Mouse (Mus musculus): ENCODE measurements at regions not wholly inside any gene's neighbourhood (a gene's known extent, or its start where the extent isn't known, plus 50 kb on each side); places are given as distances from the start of the nearest gene placed in this dataset.

- Histone ChIP-seq H3K4me2 (ENCODE audit: low read depth) (no peak overlapping the region), H3K9me3 (ENCODE audit: control insufficient read depth, low read length) (no peaks in the 10 kb centered on the region), H3K36me3 (replicated peaks; ENCODE audit: control insufficient read depth, insufficient read depth, low read depth) (no peaks in the 10 kb centered on the region), H3K9ac (replicated peaks) (no peak overlapping the region), H3K27me3 (ENCODE audit: control insufficient read depth, insufficient read depth, low read length) (no peaks in the 10 kb centered on the region), H3K4me3 (ENCODE audit: insufficient read depth in 1 of 2, low read depth in 2 of 2, low read length in 2 of 2) (no peak overlapping the region), H3K4me1 (replicated peaks; ENCODE audit: control insufficient read depth in 2 of 2, insufficient read depth in 2 of 2, low read length in 1 of 2) (no peaks in the 10 kb centered on the region), H3K27ac (no peak overlapping the region)
- 11% methylated on average over 1 of the region's 1 CpGs for WGBS (ENCODE audit: insufficient replicate concordance)
- no peak for DNase-seq (ENCODE audit: low read depth in 3 of 3, low spot score in 3 of 3)
- TF ChIP-seq EP300 (IDR thresholded peaks at IDR 0.05; ENCODE audit: low read depth) (no peak), CTCF (IDR thresholded peaks at IDR 0.05; ENCODE audit: low read depth) (no peak)
- ATAC-seq (ENCODE audit: insufficient read depth), result no peak
These were observed 258.4 kb downstream of the Klf6 start for GRCm38 (mm10) chr13:6119703-6120102.

GRCm38 (mm10) chr13:6127311-6127710, 266.0 kb downstream of the Klf6 start:
- Histone ChIP-seq H3K4me2 (ENCODE audit: low read depth) (no peak overlapping the region), H3K9ac (replicated peaks) (no peak overlapping the region), H3K4me1 (replicated peaks; ENCODE audit: control insufficient read depth in 2 of 2, insufficient read depth in 2 of 2, low read length in 1 of 2) (no peaks in the 10 kb centered on the region), H3K27ac (no peak overlapping the region), H3K36me3 (replicated peaks; ENCODE audit: control insufficient read depth, insufficient read depth, low read depth) (no peaks in the 10 kb centered on the region), H3K27me3 (ENCODE audit: control insufficient read depth, insufficient read depth, low read length) (no peaks in the 10 kb centered on the region), H3K4me3 (ENCODE audit: insufficient read depth in 1 of 2, low read depth in 2 of 2, low read length in 2 of 2) (no peak overlapping the region), H3K9me3 (ENCODE audit: control insufficient read depth, low read length) (no peaks in the 10 kb centered on the region)
- TF ChIP-seq EP300 (IDR thresholded peaks at IDR 0.05; ENCODE audit: low read depth) (no peak), CTCF (IDR thresholded peaks at IDR 0.05; ENCODE audit: low read depth) (no peak)
- 67% methylated on average over 1 of the region's 1 CpGs for WGBS (ENCODE audit: insufficient replicate concordance)
- ATAC-seq (ENCODE audit: insufficient read depth) (no peak), DNase-seq (ENCODE audit: low read depth in 3 of 3, low spot score in 3 of 3) (no peak)

- WGBS (ENCODE audit: insufficient replicate concordance), result 48% methylated on average over 1 of the region's 1 CpGs
- DNase-seq (ENCODE audit: low read depth in 3 of 3, low spot score in 3 of 3), result no peak
- H3K27ac ChIP-seq, result no peak overlapping the region
- H3K4me2 ChIP-seq (ENCODE audit: low read depth), result no peak overlapping the region
- H3K36me3 ChIP-seq (replicated peaks; ENCODE audit: control insufficient read depth, insufficient read depth, low read depth), result no peaks in the 10 kb centered on the region
- TF ChIP-seq CTCF (IDR thresholded peaks at IDR 0.05; ENCODE audit: low read depth) (no peak), EP300 (IDR thresholded peaks at IDR 0.05; ENCODE audit: low read depth) (no peak)
- no peaks in the 10 kb centered on the region for H3K9me3 ChIP-seq (ENCODE audit: control insufficient read depth, low read length)
- H3K4me3 ChIP-seq (ENCODE audit: insufficient read depth in 1 of 2, low read depth in 2 of 2, low read length in 2 of 2), result no peak overlapping the region
- no peaks in the 10 kb centered on the region for H3K4me1 ChIP-seq (replicated peaks; ENCODE audit: control insufficient read depth in 2 of 2, insufficient read depth in 2 of 2, low read length in 1 of 2)
- H3K9ac ChIP-seq (replicated peaks), result no peak overlapping the region
- no peak for ATAC-seq (ENCODE audit: insufficient read depth)
- no peaks in the 10 kb centered on the region for H3K27me3 ChIP-seq (ENCODE audit: control insufficient read depth, insufficient read depth, low read length)
These were observed 267.6 kb downstream of the Klf6 start for GRCm38 (mm10) chr13:6128903-6129302.

- Histone ChIP-seq H3K9me3 (ENCODE audit: control insufficient read depth, low read length) (no peaks in the 10 kb centered on the region), H3K4me3 (ENCODE audit: insufficient read depth in 1 of 2, low read depth in 2 of 2, low read length in 2 of 2) (no peak overlapping the region), H3K9ac (replicated peaks) (no peak overlapping the region), H3K4me2 (ENCODE audit: low read depth) (no peak overlapping the region), H3K27ac (no peak overlapping the region), H3K36me3 (replicated peaks; ENCODE audit: control insufficient read depth, insufficient read depth, low read depth) (no peaks in the 10 kb centered on the region), H3K4me1 (replicated peaks; ENCODE audit: control insufficient read depth in 2 of 2, insufficient read depth in 2 of 2, low read length in 1 of 2) (no peaks in the 10 kb centered on the region), H3K27me3 (ENCODE audit: control insufficient read depth, insufficient read depth, low read length) (no peaks in the 10 kb centered on the region)
- 53% methylated on average over 2 of the region's 2 CpGs for WGBS (ENCODE audit: insufficient replicate concordance)
- DNase-seq (ENCODE audit: low read depth in 3 of 3, low spot score in 3 of 3) (no peak), ATAC-seq (ENCODE audit: insufficient read depth) (no peak)
- TF ChIP-seq CTCF (IDR thresholded peaks at IDR 0.05; ENCODE audit: low read depth) (no peak), EP300 (IDR thresholded peaks at IDR 0.05; ENCODE audit: low read depth) (no peak)
These were observed 270.1 kb downstream of the Klf6 start for GRCm38 (mm10) chr13:6131363-6131762.

- TF ChIP-seq CTCF (IDR thresholded peaks at IDR 0.05; ENCODE audit: low read depth) (no peak), EP300 (IDR thresholded peaks at IDR 0.05; ENCODE audit: low read depth) (no peak)
- Histone ChIP-seq H3K27ac (no peak overlapping the region), H3K27me3 (ENCODE audit: control insufficient read depth, insufficient read depth, low read length) (no peaks in the 10 kb centered on the region), H3K9me3 (ENCODE audit: control insufficient read depth, low read length) (no peaks in the 10 kb centered on the region), H3K4me2 (ENCODE audit: low read depth) (no peak overlapping the region), H3K9ac (replicated peaks) (no peak overlapping the region), H3K4me3 (ENCODE audit: insufficient read depth in 1 of 2, low read depth in 2 of 2, low read length in 2 of 2) (no peak overlapping the region), H3K36me3 (replicated peaks; ENCODE audit: control insufficient read depth, insufficient read depth, low read depth) (no peaks in the 10 kb centered on the region), H3K4me1 (replicated peaks; ENCODE audit: control insufficient read depth in 2 of 2, insufficient read depth in 2 of 2, low read length in 1 of 2) (no peaks in the 10 kb centered on the region)
- no peak for DNase-seq (ENCODE audit: low read depth in 3 of 3, low spot score in 3 of 3)
- 46% methylated on average over 4 of the region's 4 CpGs for WGBS (ENCODE audit: insufficient replicate concordance)
- ATAC-seq (ENCODE audit: insufficient read depth), result no peak
These were observed 275.9 kb downstream of the Klf6 start for GRCm38 (mm10) chr13:6137170-6137569.

All from liver, embryonic 14.5 days (tissue).